Mouse (Mus musculus): Measurements from ENCODE around the gene Mpv17l. TPM values are rescaled to one million over a fixed set of nuclear protein-coding genes. Genes with fewer than 3 reads are reported as not detected.

Mpv17l gene
- polyA plus RNA-seq, 1 experiment from 2014 or later: 2.5 TPM

DNA sequence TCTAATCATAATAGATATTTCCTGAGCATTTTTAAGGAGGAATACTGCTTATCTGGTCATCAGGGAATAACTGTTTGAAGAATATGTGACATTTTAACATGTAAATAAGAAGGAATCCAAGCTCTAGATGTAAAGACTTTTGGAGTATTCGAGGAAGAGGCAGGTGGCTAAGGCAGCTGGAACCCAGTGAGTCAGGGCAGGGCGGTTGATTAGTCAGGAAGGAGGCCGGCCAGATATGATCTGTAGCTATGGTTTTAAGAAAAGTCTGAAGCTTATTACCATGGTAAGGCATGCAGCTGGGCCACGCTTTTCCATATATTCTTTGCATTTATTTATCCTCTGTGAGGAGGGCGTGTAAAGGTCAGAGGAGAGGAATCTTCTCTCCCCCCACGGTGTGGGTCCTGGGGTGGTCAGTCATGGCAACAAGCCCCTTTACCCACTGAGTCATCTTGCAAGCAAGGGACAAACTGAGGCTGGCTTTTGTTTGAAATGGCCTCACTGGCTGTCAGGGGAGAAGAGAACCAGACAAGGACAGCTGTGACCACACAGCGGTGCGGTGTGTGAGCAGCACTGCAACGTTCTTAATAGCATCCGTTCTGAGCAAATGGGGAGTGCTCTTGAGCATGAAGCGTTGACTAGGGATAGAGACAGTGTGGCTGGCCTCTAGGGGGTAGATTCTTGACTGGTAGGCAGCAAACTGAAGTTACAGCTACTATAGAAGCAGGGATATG lies 89.7 kb downstream of the Mpv17l start:
- peak; percentile 58 for DNase-seq (ENCODE audit: low spot score)
- Histone ChIP-seq H3K36me3 (no peaks in the 10 kb centered on the region), H3K9me3 (no peaks in the 10 kb centered on the region), H3K4me3 (no peak overlapping the region), H3K27me3 (ENCODE audit: insufficient read depth, poor library complexity, severe bottlenecking) (peaks cover 5% of the 10 kb centered on the region; the same call in 1 of the 2 replicates), H3K27ac (no peak overlapping the region), H3K4me1 (no peaks in the 10 kb centered on the region)
- 80% methylated on average over 11 of the region's 11 CpGs for WGBS

DNA sequence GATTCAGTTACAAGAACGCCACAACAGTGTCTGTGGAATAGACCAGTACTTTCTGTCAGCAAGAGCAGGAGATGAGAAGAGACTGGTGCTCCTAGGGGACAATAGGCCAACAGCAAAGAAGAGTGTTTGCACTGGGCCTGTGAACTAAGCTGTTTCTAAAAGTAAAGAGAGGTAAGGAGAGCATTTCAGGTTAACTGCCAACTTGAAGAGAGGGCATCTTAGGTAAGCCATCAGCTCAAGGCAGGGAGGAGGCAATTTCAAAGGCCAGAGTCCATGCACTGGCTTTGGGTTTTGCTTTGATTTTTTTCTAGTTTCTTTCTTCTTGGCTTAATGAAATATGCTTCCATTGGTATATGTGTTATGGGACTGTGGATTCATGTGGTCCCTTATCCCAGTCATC lies 91.1 kb downstream of the Mpv17l start:
- Histone ChIP-seq H3K9me3 (no peaks in the 10 kb centered on the region), H3K27ac (no peak overlapping the region), H3K4me3 (no peak overlapping the region), H3K36me3 (no peaks in the 10 kb centered on the region), H3K4me1 (no peaks in the 10 kb centered on the region), H3K27me3 (ENCODE audit: insufficient read depth, poor library complexity, severe bottlenecking) (no peaks in the 10 kb centered on the region)
- WGBS: 70% methylated on average over 1 of the region's 1 CpGs
- peak; percentile 3 for DNase-seq (ENCODE audit: low spot score)

DNA sequence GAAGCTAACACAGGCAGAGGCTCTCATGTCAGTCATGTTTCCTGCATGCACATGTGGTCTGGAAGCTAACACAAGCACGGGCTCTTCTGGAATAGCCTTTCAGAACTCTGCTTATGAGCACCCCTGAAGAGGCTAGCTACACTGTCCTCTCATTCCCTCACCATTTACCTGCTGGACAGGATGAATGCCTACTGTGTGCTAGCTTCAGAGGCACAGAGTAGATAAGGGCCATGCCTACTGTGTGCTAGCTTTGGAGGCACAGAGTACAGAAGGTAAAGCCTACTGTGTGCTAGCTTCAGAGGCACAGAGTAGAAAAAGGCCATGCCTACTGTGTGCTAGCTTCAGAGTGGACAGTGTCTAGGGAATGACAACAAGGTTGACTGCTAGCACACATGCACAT lies 91.5 kb downstream of the Mpv17l start:
- Histone ChIP-seq H3K4me1 (no peaks in the 10 kb centered on the region), H3K36me3 (no peaks in the 10 kb centered on the region), H3K9me3 (no peaks in the 10 kb centered on the region), H3K27me3 (ENCODE audit: insufficient read depth, poor library complexity, severe bottlenecking) (no peaks in the 10 kb centered on the region), H3K4me3 (no peak overlapping the region), H3K27ac (no peak overlapping the region)
- WGBS: 79% methylated on average over 1 of the region's 1 CpGs
- peak; percentile 55 for DNase-seq (ENCODE audit: low spot score)

Other genes starting within 250 kb of the Mpv17l start
- 34.3 and 36.6 TPM in 2 replicates for gene Parn, start 235.0 kb upstream of the Mpv17l start, polyA plus RNA-seq (2016; fragmentation: Nextera tagmentation; extraction: Ambion mirVana)
- gene Bfar, start 231.3 kb upstream of the Mpv17l start, polyA plus RNA-seq (2016; fragmentation: Nextera tagmentation; extraction: Ambion mirVana): 31.2 and 33.2 TPM in 2 replicates
- gene 3110001I22Rik, start 231.2 kb upstream of the Mpv17l start, polyA plus RNA-seq (2016; fragmentation: Nextera tagmentation; extraction: Ambion mirVana): 3.9 and 4.4 TPM in 2 replicates
- 0.09 TPM in 1 of 2 replicates, not detected in the other for gene Pla2g10, start 172.2 kb upstream of the Mpv17l start, polyA plus RNA-seq (2016; fragmentation: Nextera tagmentation; extraction: Ambion mirVana)
- 66.6 and 70.6 TPM in 2 replicates for gene Rrn3, start 122.5 kb upstream of the Mpv17l start, polyA plus RNA-seq (2016; fragmentation: Nextera tagmentation; extraction: Ambion mirVana)
- 129 and 145 TPM in 2 replicates for gene Ntan1, start 84.3 kb upstream of the Mpv17l start, polyA plus RNA-seq (2016; fragmentation: Nextera tagmentation; extraction: Ambion mirVana)
- gene Pdxdc1, start within 50 bp of the Mpv17l start, polyA plus RNA-seq (2016; fragmentation: Nextera tagmentation; extraction: Ambion mirVana): 74.3 and 79.4 TPM in 2 replicates
- 0.89 and 2.3 TPM in 2 replicates for gene 2900011O08Rik, start 83.4 kb downstream of the Mpv17l start, polyA plus RNA-seq (2016; fragmentation: Nextera tagmentation; extraction: Ambion mirVana)
- gene Ifitm7, start 83.7 kb downstream of the Mpv17l start, polyA plus RNA-seq (2016; fragmentation: Nextera tagmentation; extraction: Ambion mirVana): 0.15 and 0.21 TPM in 2 replicates